Mouse (Mus musculus) CH12.LX (cell line): ENCODE measurements around the gene Sec14l5. TPM values are rescaled to one million over a fixed set of nuclear protein-coding genes. Genes with fewer than 3 reads are reported as not detected.

Source experiments
- DNase-seq: peaks from one replicate; pipeline ENCODE4 v3.0.0-alpha.2; 2013; ENCODE audit errors: extremely low read depth
- H3K27ac ChIP-seq: 2 replicates; pipeline ENCODE4 v1.5.1; 2012; ENCODE audit warnings: low read depth, mild to moderate bottlenecking, control low read depth, moderate library complexity; ENCODE audit not compliant: insufficient read depth
- H3K27me3 ChIP-seq: replicated peaks from 2 replicates; pipeline ENCODE3; 2012; ENCODE audit warnings: inconsistent platforms
- H3K36me3 ChIP-seq, 2 experiments: replicated peaks in 1 of 2; 2 replicates each; pipeline versions ENCODE3 to v1.6.1; 2012; ENCODE audit warnings: inconsistent platforms in 1 of 2, low read length in 1 of 2, mild to moderate bottlenecking in 1 of 2, mixed read lengths in 1 of 2, moderate library complexity in 1 of 2; ENCODE audit not compliant: control insufficient read depth in 1 of 2, insufficient read depth in 1 of 2
- H3K4me1 ChIP-seq, 2 experiments: 2 replicates each; pipeline ENCODE4 v1.6.1; 2012; ENCODE audit warnings: inconsistent platforms in 1 of 2, moderate library complexity in 1 of 2; ENCODE audit not compliant: insufficient read depth in 2 of 2, control insufficient read depth in 1 of 2
- H3K4me2 ChIP-seq: 2 replicates; pipeline ENCODE4 v1.6.1; 2012; ENCODE audit warnings: low read depth, mild to moderate bottlenecking, control low read depth; ENCODE audit not compliant: poor library complexity, insufficient read depth, severe bottlenecking
- H3K4me3 ChIP-seq, 3 experiments: fragments of 150-350 bp in 1 of 3; sonication (generic) in 1 of 3; replicated peaks in 1 of 3; 2 replicates each; pipeline versions ENCODE3 to v1.5.1; 2011 to 2012; ENCODE audit warnings: low read depth in 2 of 3, low read length in 2 of 3, mild to moderate bottlenecking in 2 of 3, moderate library complexity in 2 of 3, control low read depth in 1 of 3, improper control_type of control experiment in 1 of 3, inconsistent platforms in 1 of 3, mixed read lengths in 1 of 3; ENCODE audit not compliant: poor library complexity in 1 of 3
- H3K79me2 ChIP-seq: replicated peaks from 2 replicates; pipeline ENCODE4 v1.6.1; 2012; ENCODE audit warnings: mild to moderate bottlenecking, moderate library complexity; ENCODE audit not compliant: control insufficient read depth, poor library complexity, insufficient read depth, severe bottlenecking; ENCODE audit errors: extremely low read depth
- H3K9ac ChIP-seq: 2 replicates; pipeline ENCODE4 v1.6.1; 2012; ENCODE audit warnings: low read depth, mild to moderate bottlenecking, control low read depth, moderate library complexity; ENCODE audit not compliant: insufficient read depth
- H3K9me3 ChIP-seq: replicated peaks from 2 replicates; pipeline ENCODE3; 2012; ENCODE audit warnings: low read length, inconsistent platforms, mixed read lengths
- BHLHE40 ChIP-seq: IDR thresholded peaks from 2 replicates; pipeline ENCODE4 v1.6.1; 2011; ENCODE audit warnings: mild to moderate bottlenecking, low read depth, low read length, improper control_type of control experiment
- ETS1 ChIP-seq: conservative IDR thresholded peaks from 2 replicates; pipeline ENCODE4 v1.6.1; 2012; ENCODE audit warnings: low read depth, mild to moderate bottlenecking, inconsistent platforms, low read length, improper control_type of control experiment, moderate library complexity
- GABPA ChIP-seq: IDR thresholded peaks from 2 replicates; pipeline ENCODE4 v1.6.1; 2012; ENCODE audit warnings: low read depth, low read length, improper control_type of control experiment, inconsistent platforms; ENCODE audit not compliant: insufficient replicate concordance
- HCFC1 ChIP-seq: IDR thresholded peaks from 2 replicates; pipeline ENCODE4 v1.6.1; 2012; ENCODE audit warnings: low read depth, mild to moderate bottlenecking, inconsistent platforms, low read length, improper control_type of control experiment
- IRF4 ChIP-seq: IDR thresholded peaks from 2 replicates; pipeline ENCODE4 v1.6.1; 2014; ENCODE audit warnings: low read depth, mild to moderate bottlenecking, inconsistent platforms, low read length, improper control_type of control experiment
- MAFK ChIP-seq: IDR thresholded peaks from 2 replicates; pipeline ENCODE4 v1.6.1; 2011; ENCODE audit warnings: low read length, improper control_type of control experiment; ENCODE audit not compliant: insufficient replicate concordance
- MAX ChIP-seq: IDR thresholded peaks from 2 replicates; pipeline ENCODE4 v1.6.1; 2011; ENCODE audit warnings: low read length, improper control_type of control experiment
- MAZ ChIP-seq: IDR thresholded peaks from 2 replicates; pipeline ENCODE4 v1.6.1; 2012; ENCODE audit warnings: low read depth, mild to moderate bottlenecking, inconsistent platforms, low read length, improper control_type of control experiment, moderate library complexity
- MEF2A ChIP-seq: IDR thresholded peaks from 2 replicates; pipeline ENCODE4 v1.6.1; 2014; ENCODE audit warnings: low read depth, mild to moderate bottlenecking, inconsistent platforms, low read length, improper control_type of control experiment, borderline replicate concordance
- MYC ChIP-seq: IDR thresholded peaks from 2 replicates; pipeline ENCODE4 v1.6.1; 2011; ENCODE audit warnings: low read depth, mild to moderate bottlenecking, improper control_type of control experiment, low read length
- NELFE ChIP-seq: IDR thresholded peaks from 2 replicates; pipeline ENCODE4 v1.6.1; 2011; ENCODE audit warnings: low read depth, low read length, improper control_type of control experiment
- PAX5 ChIP-seq: IDR thresholded peaks from 2 replicates; pipeline ENCODE4 v1.6.1; 2012; ENCODE audit warnings: low read length, inconsistent platforms, mixed read lengths
- POLR2AphosphoS2 ChIP-seq: IDR thresholded peaks from 2 replicates; pipeline ENCODE4 v1.6.1; 2011; ENCODE audit warnings: low read depth, low read length, improper control_type of control experiment
- RAD21 ChIP-seq: IDR thresholded peaks from 2 replicates; pipeline ENCODE4 v1.6.1; 2011; ENCODE audit warnings: low read depth, mild to moderate bottlenecking, low read length, improper control_type of control experiment, moderate library complexity
- SIN3A ChIP-seq: IDR thresholded peaks from 2 replicates; pipeline ENCODE4 v1.6.1; 2012; ENCODE audit warnings: low read length, improper control_type of control experiment, inconsistent platforms
- SMC3 ChIP-seq: IDR thresholded peaks from 2 replicates; pipeline ENCODE4 v1.6.1; 2011; ENCODE audit warnings: low read depth, low read length, improper control_type of control experiment
- TBP ChIP-seq: conservative IDR thresholded peaks from 2 replicates; pipeline ENCODE4 v1.6.1; 2011; ENCODE audit warnings: low read depth, low read length, improper control_type of control experiment
- UBTF ChIP-seq: IDR thresholded peaks from 2 replicates; pipeline ENCODE4 v1.6.1; 2012; ENCODE audit warnings: low read depth, mild to moderate bottlenecking, inconsistent platforms, low read length, improper control_type of control experiment, moderate library complexity
- USF1 ChIP-seq: IDR thresholded peaks from 2 replicates; pipeline ENCODE4 v1.6.1; 2014; ENCODE audit warnings: low read depth, mild to moderate bottlenecking, inconsistent platforms, low read length, improper control_type of control experiment
- USF2 ChIP-seq: conservative IDR thresholded peaks from 2 replicates; pipeline ENCODE4 v1.6.1; 2011; ENCODE audit warnings: low read depth, low read length, improper control_type of control experiment
- ZC3H11A ChIP-seq: IDR thresholded peaks from 2 replicates; pipeline ENCODE4 v1.6.1; 2012; ENCODE audit warnings: low read depth, mild to moderate bottlenecking, inconsistent platforms, low read length, improper control_type of control experiment
- ZKSCAN1 ChIP-seq: IDR thresholded peaks from 2 replicates; pipeline ENCODE4 v1.6.1; 2012; ENCODE audit warnings: low read depth, inconsistent platforms, low read length, improper control_type of control experiment, borderline replicate concordance
- ZMIZ1 ChIP-seq: IDR thresholded peaks from 2 replicates; pipeline ENCODE4 v1.6.1; 2012; ENCODE audit warnings: low read depth, mild to moderate bottlenecking, inconsistent platforms, low read length, improper control_type of control experiment
- ZNF384 ChIP-seq: IDR thresholded peaks from 2 replicates; pipeline ENCODE4 v1.6.1; 2012; ENCODE audit warnings: low read depth, low read length, improper control_type of control experiment, inconsistent platforms
- dilution Hi-C: fragments of 300-500 bp; cut with MboI; formaldehyde crosslinking; loops from 2 replicates; pipeline ENCODE4 v1.14.3; 2020; ENCODE audit warnings: low sequenced_read_pairs; ENCODE audit not compliant: extremely low pct_unique_long_range_greater_than_20kb, extremely low pct_ligation_motif_present
- in situ Hi-C: fragments of 300-500 bp; cut with MboI; formaldehyde crosslinking; loops from 3 replicates; pipeline ENCODE4 v1.14.3; 2019; ENCODE audit warnings: low sequenced_read_pairs, low pct_ligation_motif_present, low pct_unique_long_range_greater_than_20kb, mixed read lengths
- polyA plus RNA-seq: library from polyadenylated mRNA; unstranded; fragments of >175 nt; gene quantifications from 2 replicates; pipeline ENCODE4 v1.2.1, GENCODE M21; 2012; ENCODE audit warnings: low read depth; ENCODE audit not compliant: insufficient read length
- total RNA-seq, 2 experiments: library from RNA; depleted of rRNA; stranded (reverse); fragments of 300-350 nt in 1 of 2; fragments of >200 nt in 1 of 2; gene quantifications; 2 replicates each; pipeline ENCODE4 v1.2.3; 2012 to 2014

Gene Sec14l5
- total and polyA plus RNA-seq, 3 experiments = 0.13 TPM; not detected in 2

GRCm38 (mm10) chr16:5109877-5110276, 37.0 kb upstream of the Sec14l5 start:
- no peak overlapping the region for H3K9ac ChIP-seq
- H3K9me3 ChIP-seq = peaks cover 12% of the 10 kb centered on the region
- H3K4me2 ChIP-seq = no peak overlapping the region
- no peak overlapping the region for H3K27ac ChIP-seq
- H3K36me3 ChIP-seq = no peaks in the 10 kb centered on the region
- no peaks in the 10 kb centered on the region for H3K4me1 ChIP-seq
- no peak overlapping the region for H3K4me3 ChIP-seq
- no peaks in the 10 kb centered on the region for H3K79me2 ChIP-seq
- dilution Hi-C loops = no loop called here
- DNase-seq = no peak
- in situ Hi-C loops = no loop called here
- H3K27me3 ChIP-seq = peaks cover 24% of the 10 kb centered on the region
- no peak for TF ChIP-seq MYC
- no peak for TF ChIP-seq TBP
- TF ChIP-seq ETS1 = no peak
- TF ChIP-seq IRF4 = no peak
- TF ChIP-seq SIN3A = no peak
- no peak for TF ChIP-seq MAX
- TF ChIP-seq SMC3 = no peak
- no peak for TF ChIP-seq GABPA
- TF ChIP-seq BHLHE40 = no peak
- no peak for TF ChIP-seq POLR2AphosphoS2
- TF ChIP-seq MAZ = no peak
- no peak for TF ChIP-seq ZC3H11A
- TF ChIP-seq HCFC1 = no peak
- TF ChIP-seq RAD21 = no peak
- TF ChIP-seq NELFE = no peak
- no peak for TF ChIP-seq UBTF
- TF ChIP-seq PAX5 = no peak
- TF ChIP-seq MAFK = no peak
- no peak for TF ChIP-seq ZNF384

GRCm38 (mm10) chr16:5111021-5111420, 35.9 kb upstream of the Sec14l5 start:
- TF ChIP-seq MAFK = no peak
- no peak for TF ChIP-seq BHLHE40
- TF ChIP-seq ZKSCAN1 = no peak
- TF ChIP-seq USF1 = no peak
- no peak for TF ChIP-seq MEF2A
- no peak for TF ChIP-seq USF2
- no peak for TF ChIP-seq ZMIZ1

More at GRCm38 (mm10) chr16:5111021-5111420, 35.9 kb upstream of the Sec14l5 start:
- H3K79me2 ChIP-seq = no peaks in the 10 kb centered on the region
- H3K27me3 ChIP-seq = peaks cover 16% of the 10 kb centered on the region
- no peak for DNase-seq
- in situ Hi-C loops = no loop called here
- H3K9ac ChIP-seq = no peak overlapping the region
- dilution Hi-C loops = no loop called here
- H3K4me1 ChIP-seq = no peaks in the 10 kb centered on the region
- no peak overlapping the region for H3K4me2 ChIP-seq
- no peak overlapping the region for H3K27ac ChIP-seq
- no peaks in the 10 kb centered on the region for H3K36me3 ChIP-seq
- H3K4me3 ChIP-seq = no peak overlapping the region
- peaks cover 12% of the 10 kb centered on the region for H3K9me3 ChIP-seq
